Mouse (Mus musculus) liver, embryonic 14.5 days (tissue): Measurements from ENCODE around the gene Slc15a3.

ENCODE experiments used
- CTCF ChIP-seq: IDR thresholded peaks from 2 replicates; pipeline ENCODE4 v1.5.1; 2016; ENCODE audit warnings: antibody characterized with exemption, low read depth, control low read depth
- EP300 ChIP-seq: IDR thresholded peaks from 2 replicates; pipeline ENCODE4 v1.6.1; 2016; ENCODE audit warnings: antibody characterized with exemption, low read depth

- no peak for TF ChIP-seq CTCF
- no peak for TF ChIP-seq EP300
Measured at GRCm38 (mm10) chr19:10847311-10848087, 8.0 kb downstream of the Slc15a3 start.
